Mouse (Mus musculus): Measurements from ENCODE around the gene Uxs1. TPM values are rescaled to one million over a fixed set of nuclear protein-coding genes. Genes with fewer than 3 reads are reported as not detected.

The Uxs1 gene
- polyA plus RNA-seq, 2 experiments: 10.1 to 10.9 TPM

- no peak overlapping the region for H3K4me2 ChIP-seq (ENCODE audit: low read depth)
- 74% methylated on average over 3 of the region's 3 CpGs for WGBS (ENCODE audit: insufficient replicate concordance)
- no peaks in the 10 kb centered on the region for H3K9me3 ChIP-seq (ENCODE audit: control insufficient read depth, low read length)
- no peak overlapping the region for H3K4me3 ChIP-seq (ENCODE audit: insufficient read depth in 1 of 2, low read depth in 2 of 2, low read length in 2 of 2)
- no peak overlapping the region for H3K9ac ChIP-seq (replicated peaks)
- H3K27ac ChIP-seq: no peak overlapping the region
- H3K4me1 ChIP-seq (replicated peaks; ENCODE audit: control insufficient read depth in 2 of 2, insufficient read depth in 2 of 2, low read length in 1 of 2): no peaks in the 10 kb centered on the region
- ATAC-seq (ENCODE audit: insufficient read depth) (no peak), DNase-seq (ENCODE audit: low read depth in 3 of 3, low spot score in 3 of 3) (no peak)
- TF ChIP-seq EP300 (IDR thresholded peaks at IDR 0.05; ENCODE audit: low read depth) (no peak), CTCF (IDR thresholded peaks at IDR 0.05; ENCODE audit: low read depth) (no peak)
- H3K36me3 ChIP-seq (replicated peaks; ENCODE audit: control insufficient read depth, insufficient read depth, low read depth): peaks cover 3% of the 10 kb centered on the region
- no peaks in the 10 kb centered on the region for H3K27me3 ChIP-seq (ENCODE audit: control insufficient read depth, insufficient read depth, low read length)
These were observed 57.6 kb downstream of the Uxs1 start for GRCm38 (mm10) chr1:43770032-43770431.

DNA sequence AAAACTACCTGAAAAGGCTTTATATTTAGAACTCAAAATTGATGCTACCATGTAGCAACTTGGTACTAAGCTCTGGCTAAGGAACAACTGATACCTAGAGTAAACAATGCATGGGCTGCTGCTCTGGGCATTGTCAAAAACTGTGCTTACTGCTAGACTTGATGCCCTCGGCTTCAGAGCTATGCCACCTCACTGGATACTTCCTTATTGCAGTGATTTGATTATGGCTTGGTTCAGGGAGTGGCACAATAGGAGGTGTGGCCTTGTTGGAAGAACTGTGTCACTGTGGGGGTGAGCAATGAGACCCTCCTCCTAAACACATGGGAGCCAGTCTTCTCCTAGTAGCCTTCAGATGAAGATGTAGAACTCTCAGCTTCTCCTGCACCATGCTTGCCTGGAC is 58.3 kb downstream of the Uxs1 start:
- DNase-seq (ENCODE audit: low read depth in 3 of 3, low spot score in 3 of 3): no peak
- WGBS (ENCODE audit: insufficient replicate concordance): 45% methylated on average over 1 of the region's 1 CpGs
- Histone ChIP-seq H3K27me3 (ENCODE audit: control insufficient read depth, insufficient read depth, low read length) (no peaks in the 10 kb centered on the region), H3K4me2 (ENCODE audit: low read depth) (no peak overlapping the region), H3K9me3 (ENCODE audit: control insufficient read depth, low read length) (no peaks in the 10 kb centered on the region), H3K4me3 (ENCODE audit: insufficient read depth in 1 of 2, low read depth in 2 of 2, low read length in 2 of 2) (no peak overlapping the region), H3K36me3 (replicated peaks; ENCODE audit: control insufficient read depth, insufficient read depth, low read depth) (peaks cover 3% of the 10 kb centered on the region), H3K4me1 (replicated peaks; ENCODE audit: control insufficient read depth in 2 of 2, insufficient read depth in 2 of 2, low read length in 1 of 2) (no peaks in the 10 kb centered on the region), H3K9ac (replicated peaks) (no peak overlapping the region), H3K27ac (no peak overlapping the region)
- TF ChIP-seq CTCF (IDR thresholded peaks at IDR 0.05; ENCODE audit: low read depth) (no peak), EP300 (IDR thresholded peaks at IDR 0.05; ENCODE audit: low read depth) (no peak)
- no peak for ATAC-seq (ENCODE audit: insufficient read depth)

DNA sequence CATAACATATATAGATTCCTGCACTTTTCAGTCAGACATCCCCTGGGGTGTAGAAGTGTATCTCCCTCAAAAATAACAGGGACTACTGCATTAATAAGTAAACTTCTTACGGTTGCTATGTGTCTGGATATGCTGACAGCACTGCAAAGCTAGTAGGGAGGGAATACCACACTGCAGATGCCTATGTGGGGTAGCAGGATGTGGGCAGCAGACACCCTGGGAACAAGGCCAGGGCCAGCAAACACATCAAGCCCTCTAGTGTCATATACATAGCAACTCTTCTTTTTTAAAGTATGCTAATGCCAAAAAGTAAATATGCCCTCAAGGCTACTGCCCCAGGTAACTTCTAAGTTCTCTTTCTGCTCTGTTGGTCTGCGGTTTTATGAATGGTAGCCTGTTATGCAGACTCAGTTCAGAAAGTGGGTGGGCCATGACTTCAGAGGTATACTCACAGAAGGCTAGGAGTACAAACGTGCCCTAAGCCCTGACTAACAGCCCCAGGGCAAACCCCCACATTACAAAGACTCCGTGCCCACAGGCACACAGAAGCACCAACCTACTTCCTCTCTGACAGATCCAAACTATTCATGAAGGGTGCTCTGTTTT is 59.1 kb downstream of the Uxs1 start:
- no peaks in the 10 kb centered on the region for H3K9me3 ChIP-seq (ENCODE audit: control insufficient read depth, low read length)
- no peak overlapping the region for H3K27ac ChIP-seq
- H3K4me2 ChIP-seq (ENCODE audit: low read depth): no peak overlapping the region
- no peak for DNase-seq (ENCODE audit: low read depth in 3 of 3, low spot score in 3 of 3)
- H3K4me3 ChIP-seq (ENCODE audit: insufficient read depth in 1 of 2, low read depth in 2 of 2, low read length in 2 of 2): no peak overlapping the region
- TF ChIP-seq EP300 (IDR thresholded peaks at IDR 0.05; ENCODE audit: low read depth): no peak
- no peak for TF ChIP-seq CTCF (IDR thresholded peaks at IDR 0.05; ENCODE audit: low read depth)
- WGBS (ENCODE audit: insufficient replicate concordance): 68% methylated on average over 4 of the region's 4 CpGs
- H3K36me3 ChIP-seq (replicated peaks; ENCODE audit: control insufficient read depth, insufficient read depth, low read depth): peaks cover 3% of the 10 kb centered on the region
- no peaks in the 10 kb centered on the region for H3K4me1 ChIP-seq (replicated peaks; ENCODE audit: control insufficient read depth in 2 of 2, insufficient read depth in 2 of 2, low read length in 1 of 2)
- no peak for ATAC-seq (ENCODE audit: insufficient read depth)
- no peak overlapping the region for H3K9ac ChIP-seq (replicated peaks)
- H3K27me3 ChIP-seq (ENCODE audit: control insufficient read depth, insufficient read depth, low read length): no peaks in the 10 kb centered on the region

DNA sequence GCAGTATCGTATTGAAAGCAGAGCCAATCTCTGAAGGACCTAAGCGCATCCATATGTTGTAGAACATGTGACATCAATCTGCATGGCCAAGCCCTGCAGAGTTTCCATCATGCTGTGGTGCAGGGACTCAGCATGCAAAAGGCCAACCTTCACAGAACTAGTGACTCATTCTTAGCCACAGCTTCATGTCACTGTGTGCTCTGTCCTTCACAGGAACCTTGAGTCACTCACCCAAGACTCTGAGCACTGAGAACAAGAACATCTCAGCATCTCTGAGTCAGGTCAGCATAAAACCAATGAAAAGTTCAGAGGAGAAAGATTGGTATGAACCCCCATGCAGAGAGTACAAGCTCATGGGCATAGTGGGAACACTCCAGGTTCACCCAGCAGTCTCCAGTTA is 61.3 kb downstream of the Uxs1 start:
- DNase-seq (ENCODE audit: low read depth in 3 of 3, low spot score in 3 of 3) (no peak), ATAC-seq (ENCODE audit: insufficient read depth) (no peak)
- H3K27ac ChIP-seq: no peak overlapping the region
- no peak overlapping the region for H3K4me2 ChIP-seq (ENCODE audit: low read depth)
- peaks cover under 1% of the 10 kb centered on the region; the same call in 1 of the 2 replicates for H3K36me3 ChIP-seq (replicated peaks; ENCODE audit: control insufficient read depth, insufficient read depth, low read depth)
- TF ChIP-seq EP300 (IDR thresholded peaks at IDR 0.05; ENCODE audit: low read depth) (no peak), CTCF (IDR thresholded peaks at IDR 0.05; ENCODE audit: low read depth) (no peak)
- H3K9me3 ChIP-seq (ENCODE audit: control insufficient read depth, low read length): no peaks in the 10 kb centered on the region
- 92% methylated on average over 2 of the region's 2 CpGs for WGBS (ENCODE audit: insufficient replicate concordance)
- no peak overlapping the region for H3K9ac ChIP-seq (replicated peaks)
- H3K4me1 ChIP-seq (replicated peaks; ENCODE audit: control insufficient read depth in 2 of 2, insufficient read depth in 2 of 2, low read length in 1 of 2): no peaks in the 10 kb centered on the region
- H3K27me3 ChIP-seq (ENCODE audit: control insufficient read depth, insufficient read depth, low read length): no peaks in the 10 kb centered on the region
- no peak overlapping the region for H3K4me3 ChIP-seq (ENCODE audit: insufficient read depth in 1 of 2, low read depth in 2 of 2, low read length in 2 of 2)

GRCm38 (mm10) chr1:43764481-43764880 is 63.1 kb downstream of the Uxs1 start:
- Histone ChIP-seq H3K36me3 (replicated peaks; ENCODE audit: control insufficient read depth, insufficient read depth, low read depth) (peaks cover 2% of the 10 kb centered on the region; the same call in 1 of the 2 replicates), H3K9ac (replicated peaks) (no peak overlapping the region), H3K9me3 (ENCODE audit: control insufficient read depth, low read length) (no peaks in the 10 kb centered on the region), H3K27ac (no peak overlapping the region), H3K27me3 (ENCODE audit: control insufficient read depth, insufficient read depth, low read length) (no peaks in the 10 kb centered on the region), H3K4me1 (replicated peaks; ENCODE audit: control insufficient read depth in 2 of 2, insufficient read depth in 2 of 2, low read length in 1 of 2) (no peaks in the 10 kb centered on the region), H3K4me2 (ENCODE audit: low read depth) (no peak overlapping the region), H3K4me3 (ENCODE audit: insufficient read depth in 1 of 2, low read depth in 2 of 2, low read length in 2 of 2) (no peak overlapping the region)
- TF ChIP-seq EP300 (IDR thresholded peaks at IDR 0.05; ENCODE audit: low read depth): no peak
- TF ChIP-seq CTCF (IDR thresholded peaks at IDR 0.05; ENCODE audit: low read depth): no peak
- DNase-seq (ENCODE audit: low read depth in 3 of 3, low spot score in 3 of 3) (no peak), ATAC-seq (ENCODE audit: insufficient read depth) (no peak)
- WGBS (ENCODE audit: insufficient replicate concordance): 76% methylated on average over 2 of the region's 2 CpGs

Data from liver, embryonic 14.5 days (tissue).